Mouse (Mus musculus): Measurements from ENCODE around the gene Slc4a7.
"Not testable (repeated sequence)": the region's sequence is repeated elsewhere in the genome, so short reads cannot be mapped to it uniquely, and the experiment has no call there.

The Slc4a7 gene

GRCm38 (mm10) chr14:14799861-14800260 lies 97.8 kb downstream of the Slc4a7 start:
- DNase-seq (ENCODE audit: low read depth, low spot score): no peak

GRCm38 (mm10) chr14:14800332-14800731 lies 98.3 kb downstream of the Slc4a7 start:
- no peak for DNase-seq (ENCODE audit: low read depth, low spot score)

GRCm38 (mm10) chr14:14800810-14801209 lies 98.7 kb downstream of the Slc4a7 start:
- DNase-seq (ENCODE audit: low read depth, low spot score): no peak

GRCm38 (mm10) chr14:14803115-14803514 lies 101.0 kb downstream of the Slc4a7 start, which contains the start of gene Nek10:
Gene Nek10 (plus strand): TSS chr14:14803415.
- DNase-seq (ENCODE audit: low read depth, low spot score): not testable (repeated sequence)

- DNase-seq (ENCODE audit: low read depth, low spot score): no peak
Measured at GRCm38 (mm10) chr14:14803921-14804517, 101.9 kb downstream of the Slc4a7 start.

- DNase-seq (ENCODE audit: low read depth, low spot score): peak; percentile 27
Measured at GRCm38 (mm10) chr14:14804518-14805212, 102.6 kb downstream of the Slc4a7 start.

- no peak for DNase-seq (ENCODE audit: low read depth, low spot score)
Measured at GRCm38 (mm10) chr14:14832520-14833240, 130.6 kb downstream of the Slc4a7 start.

GRCm38 (mm10) chr14:14833498-14833897 lies 131.4 kb downstream of the Slc4a7 start:
- DNase-seq (ENCODE audit: low read depth, low spot score): no peak

GRCm38 (mm10) chr14:14834266-14834665 lies 132.2 kb downstream of the Slc4a7 start:
- no peak for DNase-seq (ENCODE audit: low read depth, low spot score)

GRCm38 (mm10) chr14:14837627-14838026 lies 135.5 kb downstream of the Slc4a7 start:
- no peak for DNase-seq (ENCODE audit: low read depth, low spot score)

- DNase-seq (ENCODE audit: low read depth, low spot score): no peak
Measured at GRCm38 (mm10) chr14:14838109-14838508, 136.0 kb downstream of the Slc4a7 start.

GRCm38 (mm10) chr14:14842734-14843530 lies 140.9 kb downstream of the Slc4a7 start:
- no peak for DNase-seq (ENCODE audit: low read depth, low spot score)
